Comparison of ENCODE assay signal across 23 mouse cellular contexts in genomic region chr15:16213354-16213753, GRCm38 (mm10).
"Had no signal": no experiment of that assay in that cellular context is flagged by ENCODE, and none has a peak within 500 bp of the region (broad histone marks: within the 10 kb centered on the region; RNA-seq: fewer than 3 reads in every experiment).

No protein-coding gene starts in this region.

- H3K4me1 ChIP-seq: heart, embryonic 13.5 days; heart, embryonic 15.5 days; hindbrain, embryonic 12.5 days; intestine, embryonic 15.5 days; limb, embryonic 13.5 days; limb, embryonic 15.5 days; liver, embryonic 12.5 days had no signal

- H3K27me3 ChIP-seq: heart, embryonic 13.5 days; heart, embryonic 15.5 days; hindbrain, embryonic 12.5 days; intestine, embryonic 15.5 days; limb, embryonic 13.5 days; limb, embryonic 15.5 days; liver, embryonic 12.5 days had no signal

- ATAC-seq: hindbrain, embryonic 16.5 days; inflammation-experienced regulatory T-cells, adult 6 months; intestine, embryonic 15.5 days; intestine, postnatal 0 days; liver, embryonic 12.5 days had no signal

- H3K4me3 ChIP-seq: heart, embryonic 13.5 days; heart, embryonic 15.5 days; hindbrain, embryonic 12.5 days; intestine, embryonic 15.5 days; layer of hippocampus, adult 2 months; left cerebral cortex, adult 2 months; limb, embryonic 13.5 days; limb, embryonic 15.5 days; liver, embryonic 12.5 days had no signal

- H3K36me3 ChIP-seq: heart, embryonic 13.5 days; heart, embryonic 15.5 days; hindbrain, embryonic 12.5 days; intestine, embryonic 15.5 days; limb, embryonic 13.5 days; limb, embryonic 15.5 days; liver, embryonic 12.5 days had no signal

- DNase-seq: gastrocnemius, postnatal 14 days; gastrocnemius, postnatal 36 days; heart, adult 18-20 months; heart, postnatal 14 days; heart, postnatal 36 days; kidney, adult 18-20 months; kidney, adult 8-10 months; kidney, postnatal 10 days; kidney, postnatal 25 days; kidney, postnatal 4 days; left cerebral cortex, postnatal 4 days had no signal

- H3K9me3 ChIP-seq: heart, embryonic 13.5 days; heart, embryonic 15.5 days; hindbrain, embryonic 12.5 days; intestine, embryonic 15.5 days; limb, embryonic 13.5 days; limb, embryonic 15.5 days; liver, embryonic 12.5 days had no signal
